Comparison of ENCODE assay signal across 12 mouse cellular contexts in the genomic region with DNA sequence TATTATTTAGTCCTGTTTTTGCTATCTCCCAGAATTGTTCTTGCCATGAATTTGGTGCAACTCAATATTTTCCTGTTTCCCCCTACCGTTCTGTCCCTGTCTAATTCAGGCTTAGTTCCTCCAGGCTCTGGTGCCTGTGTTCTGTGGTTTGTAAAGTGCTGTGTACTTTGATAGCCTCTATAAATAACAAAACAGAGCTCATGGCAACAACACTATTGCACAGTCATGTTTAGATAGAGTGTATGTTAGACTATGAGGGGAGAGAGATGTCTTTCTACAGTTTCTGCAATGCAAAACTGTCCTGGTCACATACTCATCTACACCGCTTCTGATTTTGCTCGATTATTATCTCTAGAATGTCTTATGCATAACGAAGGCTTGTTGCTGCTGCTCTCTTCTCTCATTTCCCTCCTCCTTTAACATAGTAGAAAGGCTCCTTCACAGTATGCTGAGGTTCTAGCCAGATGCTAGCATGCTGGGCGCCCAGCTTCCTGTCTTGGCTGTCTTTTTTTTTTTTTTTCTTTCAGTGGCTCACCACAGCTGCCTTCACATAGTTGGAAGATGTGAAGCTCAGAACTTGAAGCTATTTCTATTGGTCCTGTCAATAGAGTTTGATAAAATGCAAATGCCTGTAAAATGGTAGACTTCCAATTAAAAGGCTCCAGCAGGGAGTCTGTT.
DNase-seq lines count a peak whose midpoint lies in the region; ATAC-seq and TF ChIP-seq lines count a peak whose summit lies in the region.
"Had no signal": no experiment of that assay in that cellular context is flagged by ENCODE, and none has a peak within 500 bp of the region (broad histone marks: within the 10 kb centered on the region; RNA-seq: fewer than 3 reads in every experiment).

No protein-coding gene starts in this region.

- no peak; the same call in 1 of the 2 replicates for TF ChIP-seq CTCF in layer of hippocampus, adult 2 months (conservative IDR thresholded peaks at IDR 0.05)
- no peak for TF ChIP-seq CTCF in lung, adult 2 months (IDR thresholded peaks at IDR 0.05; ENCODE audit: insufficient read depth, low read length)

- 77% methylated on average over 5 of the region's 5 CpGs for WGBS in lung, adult 2 months

- ATAC-seq in activated CD4-positive, CD25-positive, alpha-beta regulatory T cell, adult 4 months, result peak; percentile 69
- ATAC-seq in megakaryocyte-erythroid progenitor cell, adult 5-6 weeks (replicated peaks; ENCODE audit: low FRiP score, low TSS enrichment, poor library complexity, severe bottlenecking), result peak; percentile 75; the same call in 1 of the 2 replicates

- H3K27ac ChIP-seq in layer of hippocampus, adult 2 months, result peak overlapping the region; percentile 49; the same call in 1 of the 2 replicates
- H3K27ac ChIP-seq: limb, embryonic 13.5 days had no signal

- H3K4me1 ChIP-seq in lung, adult 2 months (ENCODE audit: control insufficient read depth, insufficient read depth, low read length), result peaks cover 3% of the 10 kb centered on the region; the same call in 1 of the 2 replicates
- H3K4me1 ChIP-seq: heart, embryonic 12.5 days had no signal

- no peak overlapping the region for H3K4me3 ChIP-seq in layer of hippocampus, adult 2 months
- H3K4me3 ChIP-seq in lung, adult 2 months (replicated peaks; ENCODE audit: extremely low read depth, low read depth, low read length), result no peak overlapping the region
- H3K4me3 ChIP-seq: heart, embryonic 12.5 days; limb, embryonic 13.5 days had no signal

- TF ChIP-seq POLR2A in lung, adult 2 months (IDR thresholded peaks at IDR 0.05; ENCODE audit: borderline replicate concordance, extremely low read depth, low read depth, low read length), result no peak

- no peak for DNase-seq in layer of hippocampus, adult 2 months (ENCODE audit: low spot score in 2 of 2)
- no peak for DNase-seq in layer of hippocampus, postnatal 10 days (ENCODE audit: low spot score in 2 of 2)
- no peak for DNase-seq in lung, adult 2 months
- no peak for DNase-seq in cerebellum, adult 8-10 months
- no peak for DNase-seq in layer of hippocampus, adult 18-20 months (ENCODE audit: low spot score in 2 of 2)
- DNase-seq: cerebellum, adult 11-12 months; kidney, postnatal 36 days; lung, embryonic 14.5 days had no signal
